Mouse (Mus musculus): ENCODE measurements around the gene Hes1.

DNA sequence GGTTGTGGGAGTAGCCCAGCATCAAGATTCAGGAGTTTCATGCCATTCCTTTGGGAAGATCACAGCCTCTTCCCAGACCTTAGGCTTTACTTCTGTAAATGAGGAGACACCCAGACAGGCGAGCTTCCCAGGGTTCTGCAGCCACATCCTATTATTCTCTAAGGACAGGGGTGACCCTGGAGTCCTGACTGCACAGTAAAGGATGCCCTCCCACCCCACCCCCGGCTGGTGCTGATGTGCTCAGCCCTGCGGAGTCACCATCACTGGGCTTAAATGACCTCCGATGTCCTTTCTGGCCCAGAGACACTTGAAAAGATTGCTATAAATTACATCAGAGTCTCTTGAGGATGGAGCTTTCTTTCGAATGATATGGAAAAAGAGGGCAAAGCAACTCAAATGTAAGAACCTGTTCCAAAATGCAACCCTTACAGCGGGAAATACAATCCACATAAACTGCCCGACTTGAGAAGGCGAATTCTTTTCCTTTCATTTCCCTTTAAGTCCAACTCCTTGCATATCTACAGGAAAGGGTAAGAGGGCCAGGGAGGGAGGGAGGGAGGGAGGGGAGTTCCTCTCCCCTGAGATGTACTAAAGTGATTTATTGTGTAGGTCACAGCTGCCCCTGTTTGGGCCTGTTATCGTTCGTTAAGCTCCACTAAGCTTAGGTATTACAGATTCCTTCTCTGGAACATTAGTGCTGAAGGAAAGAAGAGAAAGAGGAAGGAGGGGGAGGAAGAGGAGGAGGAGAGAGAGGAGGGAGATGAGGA lies 38.1 kb downstream of the Hes1 start:
- no peak for TF ChIP-seq CTCF (IDR thresholded peaks at IDR 0.05)
- no peak for TF ChIP-seq EP300 (IDR thresholded peaks at IDR 0.05; ENCODE audit: insufficient read depth, low read depth, low read length)
